Mouse (Mus musculus): Measurements from ENCODE around the gene Mapk9. TPM values are rescaled to one million over a fixed set of nuclear protein-coding genes. Genes with fewer than 3 reads are reported as not detected.

Gene Mapk9
- polyA plus RNA-seq, 2 experiments: 11.9 to 18.5 TPM

GRCm38 (mm10) chr11:49835257-49835956 lies 11.1 kb upstream of the Mapk9 start:
- Histone ChIP-seq H3K4me3 (ENCODE audit: insufficient read depth in 1 of 2, low read depth in 2 of 2, low read length in 2 of 2) (no peak overlapping the region), H3K4me2 (ENCODE audit: low read depth) (no peak overlapping the region), H3K36me3 (replicated peaks; ENCODE audit: control insufficient read depth, insufficient read depth, low read depth) (no peaks in the 10 kb centered on the region), H3K27ac (no peak overlapping the region), H3K4me1 (replicated peaks; ENCODE audit: control insufficient read depth in 2 of 2, insufficient read depth in 2 of 2, low read length in 1 of 2) (peaks cover 0 to 2% of the 10 kb centered on the region in 2 experiments; a peak in 2 of 4 replicates), H3K9me3 (ENCODE audit: control insufficient read depth, low read length) (no peaks in the 10 kb centered on the region), H3K9ac (replicated peaks) (no peak overlapping the region), H3K27me3 (ENCODE audit: control insufficient read depth, insufficient read depth, low read length) (no peaks in the 10 kb centered on the region)
- ATAC-seq (ENCODE audit: insufficient read depth) (no peak), DNase-seq (ENCODE audit: low read depth in 3 of 3, low spot score in 3 of 3) (no peak)
- TF ChIP-seq EP300 (IDR thresholded peaks at IDR 0.05; ENCODE audit: low read depth) (no peak), CTCF (IDR thresholded peaks at IDR 0.05; ENCODE audit: low read depth) (no peak)
- 73% methylated on average over 11 of the region's 11 CpGs for WGBS (ENCODE audit: insufficient replicate concordance)

- Histone ChIP-seq H3K4me2 (ENCODE audit: low read depth) (no peak overlapping the region), H3K4me3 (ENCODE audit: insufficient read depth in 1 of 2, low read depth in 2 of 2, low read length in 2 of 2) (no peak overlapping the region), H3K27ac (no peak overlapping the region), H3K27me3 (ENCODE audit: control insufficient read depth, insufficient read depth, low read length) (no peaks in the 10 kb centered on the region), H3K9me3 (ENCODE audit: control insufficient read depth, low read length) (no peaks in the 10 kb centered on the region), H3K9ac (replicated peaks) (no peak overlapping the region), H3K4me1 (replicated peaks; ENCODE audit: control insufficient read depth in 2 of 2, insufficient read depth in 2 of 2, low read length in 1 of 2) (peaks cover 0 to 14% of the 10 kb centered on the region in 2 experiments; a peak in 2 of 4 replicates), H3K36me3 (replicated peaks; ENCODE audit: control insufficient read depth, insufficient read depth, low read depth) (no peaks in the 10 kb centered on the region)
- DNase-seq (ENCODE audit: low read depth in 3 of 3, low spot score in 3 of 3): no peak
- TF ChIP-seq CTCF (IDR thresholded peaks at IDR 0.05; ENCODE audit: low read depth): no peak
- TF ChIP-seq EP300 (IDR thresholded peaks at IDR 0.05; ENCODE audit: low read depth): no peak
- WGBS (ENCODE audit: insufficient replicate concordance): 43% methylated on average over 13 of the region's 13 CpGs
- no peak for ATAC-seq (ENCODE audit: insufficient read depth)
Measured at GRCm38 (mm10) chr11:49837717-49838407, 8.7 kb upstream of the Mapk9 start.

GRCm38 (mm10) chr11:49840666-49841065 lies 5.9 kb upstream of the Mapk9 start:
- Histone ChIP-seq H3K27me3 (ENCODE audit: control insufficient read depth, insufficient read depth, low read length) (no peaks in the 10 kb centered on the region), H3K27ac (no peak overlapping the region), H3K4me3 (ENCODE audit: insufficient read depth in 1 of 2, low read depth in 2 of 2, low read length in 2 of 2) (no peak overlapping the region), H3K9me3 (ENCODE audit: control insufficient read depth, low read length) (no peaks in the 10 kb centered on the region), H3K9ac (replicated peaks) (no peak overlapping the region), H3K4me2 (ENCODE audit: low read depth) (no peak overlapping the region), H3K36me3 (replicated peaks; ENCODE audit: control insufficient read depth, insufficient read depth, low read depth) (no peaks in the 10 kb centered on the region), H3K4me1 (replicated peaks; ENCODE audit: control insufficient read depth in 2 of 2, insufficient read depth in 2 of 2, low read length in 1 of 2) (peaks cover 0 to 20% of the 10 kb centered on the region in 2 experiments; a peak in 2 of 4 replicates)
- ATAC-seq (ENCODE audit: insufficient read depth) (no peak), DNase-seq (ENCODE audit: low read depth in 3 of 3, low spot score in 3 of 3) (no peak)
- 43% methylated on average over 1 of the region's 1 CpGs for WGBS (ENCODE audit: insufficient replicate concordance)
- TF ChIP-seq CTCF (IDR thresholded peaks at IDR 0.05; ENCODE audit: low read depth) (no peak), EP300 (IDR thresholded peaks at IDR 0.05; ENCODE audit: low read depth) (no peak)

- H3K36me3 ChIP-seq (replicated peaks; ENCODE audit: control insufficient read depth, insufficient read depth, low read depth): no peaks in the 10 kb centered on the region
- no peaks in the 10 kb centered on the region for H3K27me3 ChIP-seq (ENCODE audit: control insufficient read depth, insufficient read depth, low read length)
- no peak overlapping the region for H3K27ac ChIP-seq
- no peak overlapping the region for H3K4me2 ChIP-seq (ENCODE audit: low read depth)
- 67% methylated on average over 1 of the region's 1 CpGs for WGBS (ENCODE audit: insufficient replicate concordance)
- H3K9me3 ChIP-seq (ENCODE audit: control insufficient read depth, low read length): no peaks in the 10 kb centered on the region
- no peak for TF ChIP-seq EP300 (IDR thresholded peaks at IDR 0.05; ENCODE audit: low read depth)
- TF ChIP-seq CTCF (IDR thresholded peaks at IDR 0.05; ENCODE audit: low read depth): no peak
- ATAC-seq (ENCODE audit: insufficient read depth): no peak
- no peak overlapping the region for H3K4me3 ChIP-seq (ENCODE audit: insufficient read depth in 1 of 2, low read depth in 2 of 2, low read length in 2 of 2)
- H3K9ac ChIP-seq (replicated peaks): no peak overlapping the region
- DNase-seq (ENCODE audit: low read depth in 3 of 3, low spot score in 3 of 3): no peak
- peaks cover 0 to 26% of the 10 kb centered on the region in 2 experiments; a peak in 2 of 4 replicates for H3K4me1 ChIP-seq (replicated peaks; ENCODE audit: control insufficient read depth in 2 of 2, insufficient read depth in 2 of 2, low read length in 1 of 2)
Measured at GRCm38 (mm10) chr11:49841886-49842285, 4.7 kb upstream of the Mapk9 start.

GRCm38 (mm10) chr11:49842718-49843117 lies 3.8 kb upstream of the Mapk9 start:
- ATAC-seq (ENCODE audit: insufficient read depth): no peak
- no peak overlapping the region for H3K9ac ChIP-seq (replicated peaks)
- TF ChIP-seq CTCF (IDR thresholded peaks at IDR 0.05; ENCODE audit: low read depth) (no peak), EP300 (IDR thresholded peaks at IDR 0.05; ENCODE audit: low read depth) (no peak)
- H3K4me1 ChIP-seq (replicated peaks; ENCODE audit: control insufficient read depth in 2 of 2, insufficient read depth in 2 of 2, low read length in 1 of 2): peaks cover 3 to 30% of the 10 kb centered on the region in 2 experiments
- no peaks in the 10 kb centered on the region for H3K9me3 ChIP-seq (ENCODE audit: control insufficient read depth, low read length)
- 12% methylated on average over 3 of the region's 3 CpGs for WGBS (ENCODE audit: insufficient replicate concordance)
- H3K4me3 ChIP-seq (ENCODE audit: insufficient read depth in 1 of 2, low read depth in 2 of 2, low read length in 2 of 2): no peak overlapping the region
- H3K36me3 ChIP-seq (replicated peaks; ENCODE audit: control insufficient read depth, insufficient read depth, low read depth): no peaks in the 10 kb centered on the region
- DNase-seq (ENCODE audit: low read depth in 3 of 3, low spot score in 3 of 3): no peak
- no peak overlapping the region for H3K27ac ChIP-seq
- H3K27me3 ChIP-seq (ENCODE audit: control insufficient read depth, insufficient read depth, low read length): no peaks in the 10 kb centered on the region
- H3K4me2 ChIP-seq (ENCODE audit: low read depth): no peak overlapping the region

Measured in liver, embryonic 14.5 days (tissue).